21 mouse cellular contexts compared by ENCODE assay signal in genomic region chr13:23687907-23688306, GRCm38 (mm10). TPM values are rescaled to one million over a fixed set of nuclear protein-coding genes. Genes with fewer than 3 reads are reported as not detected.
DNase-seq lines count a peak whose midpoint lies in the region; ATAC-seq and TF ChIP-seq lines count a peak whose summit lies in the region.
"Had no signal": no experiment of that assay in that cellular context is flagged by ENCODE, and none has a peak within 500 bp of the region (broad histone marks: within the 10 kb centered on the region; RNA-seq: fewer than 3 reads in every experiment).

No protein-coding gene starts in this region.

- H3K4me3 ChIP-seq in kidney, embryonic 14.5 days (ENCODE audit: low read length): no peak overlapping the region
- no peak overlapping the region for H3K4me3 ChIP-seq in intestine, embryonic 15.5 days (replicated peaks)
- H3K4me3 ChIP-seq in intestine, postnatal 0 days (ENCODE audit: low read depth, low read length): peak overlapping the region; percentile 14; the same call in 1 of the 2 replicates
- 0 out of 2 replicates have a peak overlapping the region, but pooled peaks have one; percentile 2 for H3K4me3 ChIP-seq in liver, postnatal 0 days (ENCODE audit: low read depth, low read length)
- no peak overlapping the region for H3K4me3 ChIP-seq in hindbrain, embryonic 13.5 days
- H3K4me3 ChIP-seq: midbrain, embryonic 12.5 days; neural tube, embryonic 12.5 days had no signal

- no peak for TF ChIP-seq CTCF in intestine, postnatal 0 days (IDR thresholded peaks at IDR 0.05; ENCODE audit: low read depth)
- TF ChIP-seq CTCF in liver, postnatal 0 days (IDR thresholded peaks at IDR 0.05; ENCODE audit: low read depth): no peak

- H3K27me3 ChIP-seq in kidney, embryonic 14.5 days (ENCODE audit: control insufficient read depth, insufficient read depth, low read length): no peaks in the 10 kb centered on the region
- no peaks in the 10 kb centered on the region for H3K27me3 ChIP-seq in intestine, embryonic 15.5 days (replicated peaks)
- H3K27me3 ChIP-seq in intestine, postnatal 0 days (replicated peaks; ENCODE audit: control insufficient read depth, insufficient read depth, low read length): no peaks in the 10 kb centered on the region
- H3K27me3 ChIP-seq in liver, postnatal 0 days (ENCODE audit: insufficient read depth, low read length): no peaks in the 10 kb centered on the region
- no peaks in the 10 kb centered on the region for H3K27me3 ChIP-seq in hindbrain, embryonic 13.5 days
- H3K27me3 ChIP-seq: midbrain, embryonic 12.5 days; neural tube, embryonic 12.5 days had no signal

- H3K4me1 ChIP-seq in kidney, embryonic 14.5 days (ENCODE audit: control insufficient read depth, insufficient read depth, low read length): 0 out of 2 replicates have a peak, but pooled peaks cover 6% of the 10 kb centered on the region
- H3K4me1 ChIP-seq in intestine, embryonic 15.5 days (replicated peaks): peaks cover 4% of the 10 kb centered on the region; the same call in 1 of the 2 replicates
- H3K4me1 ChIP-seq in intestine, postnatal 0 days (replicated peaks; ENCODE audit: control insufficient read depth, insufficient read depth, low read length): 0 out of 2 replicates have a peak, but pooled peaks cover 3% of the 10 kb centered on the region
- H3K4me1 ChIP-seq in liver, postnatal 0 days (ENCODE audit: insufficient read depth): peaks cover 24% of the 10 kb centered on the region
- peaks cover 19% of the 10 kb centered on the region for H3K4me1 ChIP-seq in hindbrain, embryonic 13.5 days (replicated peaks)

- TF ChIP-seq EP300 in liver, postnatal 0 days (IDR thresholded peaks at IDR 0.05; ENCODE audit: low read depth): no peak

- H3K4me2 ChIP-seq in kidney, embryonic 14.5 days (replicated peaks; ENCODE audit: low read depth, low read length): no peak overlapping the region
- H3K4me2 ChIP-seq in intestine, embryonic 15.5 days (replicated peaks): peak overlapping the region; percentile 9; the same call in 1 of the 2 replicates
- H3K4me2 ChIP-seq in intestine, postnatal 0 days (replicated peaks; ENCODE audit: low read depth): peak overlapping the region; percentile 51
- H3K4me2 ChIP-seq in liver, postnatal 0 days (ENCODE audit: low read depth, low read length): peak overlapping the region; percentile 65
- no peak overlapping the region for H3K4me2 ChIP-seq in hindbrain, embryonic 13.5 days
- H3K4me2 ChIP-seq: heart, embryonic 11.5 days; midbrain, embryonic 12.5 days; neural tube, embryonic 12.5 days had no signal

- H3K27ac ChIP-seq in kidney, embryonic 14.5 days (ENCODE audit: low read depth, low read length): no peak overlapping the region
- H3K27ac ChIP-seq in intestine, embryonic 15.5 days: 0 out of 2 replicates have a peak overlapping the region, but pooled peaks have one; percentile 27
- peak overlapping the region; percentile 54 for H3K27ac ChIP-seq in intestine, postnatal 0 days (ENCODE audit: low read depth, low read length)
- peak overlapping the region; percentile 58; the same call in 1 of the 2 replicates for H3K27ac ChIP-seq in liver, postnatal 0 days (ENCODE audit: low read depth)
- H3K27ac ChIP-seq in hindbrain, embryonic 13.5 days: no peak overlapping the region
- H3K27ac ChIP-seq: midbrain, embryonic 12.5 days; neural tube, embryonic 12.5 days had no signal

- H3K36me3 ChIP-seq in kidney, embryonic 14.5 days (ENCODE audit: control insufficient read depth, insufficient read depth, low read length): peaks cover 4% of the 10 kb centered on the region; the same call in 1 of the 2 replicates
- no peaks in the 10 kb centered on the region for H3K36me3 ChIP-seq in intestine, embryonic 15.5 days
- H3K36me3 ChIP-seq in intestine, postnatal 0 days (ENCODE audit: control insufficient read depth, insufficient read depth): no peaks in the 10 kb centered on the region
- 0 out of 2 replicates have a peak, but pooled peaks cover 11% of the 10 kb centered on the region for H3K36me3 ChIP-seq in liver, postnatal 0 days (replicated peaks; ENCODE audit: insufficient read depth, low read length)
- H3K36me3 ChIP-seq in hindbrain, embryonic 13.5 days: no peaks in the 10 kb centered on the region
- H3K36me3 ChIP-seq: midbrain, embryonic 12.5 days; neural tube, embryonic 12.5 days had no signal

- no peaks in the 10 kb centered on the region for H3K9me3 ChIP-seq in kidney, embryonic 14.5 days (ENCODE audit: control insufficient read depth, low read length)
- no peaks in the 10 kb centered on the region for H3K9me3 ChIP-seq in intestine, embryonic 15.5 days
- H3K9me3 ChIP-seq in intestine, postnatal 0 days (ENCODE audit: control insufficient read depth): no peaks in the 10 kb centered on the region
- no peaks in the 10 kb centered on the region for H3K9me3 ChIP-seq in liver, postnatal 0 days (ENCODE audit: low read length)
- H3K9me3 ChIP-seq in hindbrain, embryonic 13.5 days: no peaks in the 10 kb centered on the region
- H3K9me3 ChIP-seq: midbrain, embryonic 12.5 days; neural tube, embryonic 12.5 days had no signal

- peak; percentile 68 for DNase-seq in kidney, adult 9 months
- no peak for DNase-seq in liver, postnatal 0 days
- no peak for DNase-seq in lung, postnatal 36 days
- DNase-seq: adrenal gland, postnatal 10 days; cerebellum, adult 9-11 months; forebrain, postnatal 0 days; heart, postnatal 10 days; kidney, postnatal 25 days; lung, adult 2 months; spleen, adult 18-20 months; thymus, postnatal 36 days had no signal

- 85% methylated on average over 7 of the region's 7 CpGs for WGBS in kidney, embryonic 14.5 days
- WGBS in intestine, embryonic 15.5 days: 78% methylated on average over 7 of the region's 7 CpGs
- WGBS in intestine, postnatal 0 days: 57% methylated on average over 7 of the region's 7 CpGs
- 71% methylated on average over 7 of the region's 7 CpGs for WGBS in liver, postnatal 0 days (ENCODE audit: insufficient replicate concordance)
- WGBS in hindbrain, embryonic 13.5 days: 93% methylated on average over 7 of the region's 7 CpGs

- ATAC-seq in kidney, embryonic 14.5 days (ENCODE audit: low FRiP score, low TSS enrichment): no peak
- no peak for ATAC-seq in intestine, embryonic 15.5 days
- ATAC-seq in intestine, postnatal 0 days: 0 out of 2 replicates have a peak, but pooled peaks have one; percentile 6
- ATAC-seq in liver, postnatal 0 days: no peak
- ATAC-seq in hindbrain, embryonic 13.5 days (ENCODE audit: low FRiP score): no peak
- ATAC-seq: forebrain, postnatal 0 days had no signal

- H3K9ac ChIP-seq in kidney, embryonic 14.5 days (ENCODE audit: low read depth, low read length): no peak overlapping the region
- H3K9ac ChIP-seq in intestine, embryonic 15.5 days: no peak overlapping the region
- no peak overlapping the region for H3K9ac ChIP-seq in intestine, postnatal 0 days (ENCODE audit: low read depth, low read length)
- no peak overlapping the region for H3K9ac ChIP-seq in liver, postnatal 0 days (replicated peaks)
- H3K9ac ChIP-seq in hindbrain, embryonic 13.5 days: no peak overlapping the region
- H3K9ac ChIP-seq: forebrain, postnatal 0 days; midbrain, embryonic 12.5 days; neural tube, embryonic 12.5 days had no signal

RNA-seq across cellular contexts. Expression of gene Hist1h2bc, which starts 3.9 kb away (rescaled TPM):
- polyA plus RNA-seq in kidney, embryonic 14.5 days (2014; fragmentation: Nextera tagmentation; extraction: Ambion mirVana): 54.0 and 60.2 TPM in 2 replicates
- polyA plus RNA-seq in intestine, embryonic 15.5 days (2015; fragmentation: Nextera tagmentation; extraction: Ambion mirVana): 79.3 and 89.9 TPM in 2 replicates
- polyA plus RNA-seq in intestine, postnatal 0 days (2015; fragmentation: Nextera tagmentation; extraction: Ambion mirVana): 211 and 224 TPM in 2 replicates
- polyA plus RNA-seq in liver, postnatal 0 days (2015; fragmentation: Nextera tagmentation; extraction: Ambion mirVana): 168 and 180 TPM in 2 replicates
- 17.8 and 23.1 TPM in 2 replicates for polyA plus RNA-seq in hindbrain, embryonic 13.5 days (2015; fragmentation: Nextera tagmentation; extraction: Ambion mirVana)

RNA-seq across cellular contexts. Expression of gene Hist1h2ac, which starts 4.2 kb away (rescaled TPM):
- polyA plus RNA-seq in kidney, embryonic 14.5 days (2014; fragmentation: Nextera tagmentation; extraction: Ambion mirVana): 1.3 and 1.9 TPM in 2 replicates
- 1.3 and 1.5 TPM in 2 replicates for polyA plus RNA-seq in intestine, embryonic 15.5 days (2015; fragmentation: Nextera tagmentation; extraction: Ambion mirVana)
- polyA plus RNA-seq in intestine, postnatal 0 days (2015; fragmentation: Nextera tagmentation; extraction: Ambion mirVana): 0.46 TPM in 2 replicates
- polyA plus RNA-seq in liver, postnatal 0 days (2015; fragmentation: Nextera tagmentation; extraction: Ambion mirVana): 0.86 and 0.88 TPM in 2 replicates
- polyA plus RNA-seq in hindbrain, embryonic 13.5 days (2015; fragmentation: Nextera tagmentation; extraction: Ambion mirVana): 0.38 and 0.54 TPM in 2 replicates

RNA-seq across cellular contexts. Expression of gene Hist1h1t, which starts 7.7 kb away (rescaled TPM):
- polyA plus RNA-seq in kidney, embryonic 14.5 days (2014; fragmentation: Nextera tagmentation; extraction: Ambion mirVana): not detected in 2 replicates
- polyA plus RNA-seq in intestine, embryonic 15.5 days (2015; fragmentation: Nextera tagmentation; extraction: Ambion mirVana): not detected in 2 replicates
- not detected in 2 replicates for polyA plus RNA-seq in intestine, postnatal 0 days (2015; fragmentation: Nextera tagmentation; extraction: Ambion mirVana)
- polyA plus RNA-seq in liver, postnatal 0 days (2015; fragmentation: Nextera tagmentation; extraction: Ambion mirVana): not detected in 2 replicates
- not detected in 2 replicates for polyA plus RNA-seq in hindbrain, embryonic 13.5 days (2015; fragmentation: Nextera tagmentation; extraction: Ambion mirVana)
- polyA plus RNA-seq: cortical plate, adult 2 months; embryonic facial prominence, embryonic 11.5 days; forebrain, postnatal 0 days; heart, embryonic 11.5 days; hindbrain, embryonic 11.5 days; lung, adult 2 months; midbrain, embryonic 12.5 days; neural tube, embryonic 12.5 days had no signal

RNA-seq across cellular contexts. Expression of gene Hist1h4c, which starts 10.3 kb away (rescaled TPM):
- polyA plus RNA-seq in kidney, embryonic 14.5 days (2014; fragmentation: Nextera tagmentation; extraction: Ambion mirVana): 9.0 and 15.0 TPM in 2 replicates
- 4.7 and 5.7 TPM in 2 replicates for polyA plus RNA-seq in intestine, embryonic 15.5 days (2015; fragmentation: Nextera tagmentation; extraction: Ambion mirVana)
- polyA plus RNA-seq in intestine, postnatal 0 days (2015; fragmentation: Nextera tagmentation; extraction: Ambion mirVana): 2.9 and 3.0 TPM in 2 replicates
- 6.2 and 6.5 TPM in 2 replicates for polyA plus RNA-seq in liver, postnatal 0 days (2015; fragmentation: Nextera tagmentation; extraction: Ambion mirVana)
- polyA plus RNA-seq in hindbrain, embryonic 13.5 days (2015; fragmentation: Nextera tagmentation; extraction: Ambion mirVana): 3.9 and 4.4 TPM in 2 replicates

RNA-seq across cellular contexts. Expression of gene Hfe, which starts 22.7 kb away (rescaled TPM):
- polyA plus RNA-seq in kidney, embryonic 14.5 days (2014; fragmentation: Nextera tagmentation; extraction: Ambion mirVana): 6.0 and 7.6 TPM in 2 replicates
- polyA plus RNA-seq in intestine, embryonic 15.5 days (2015; fragmentation: Nextera tagmentation; extraction: Ambion mirVana): 6.4 and 7.9 TPM in 2 replicates
- 12.5 TPM in 2 replicates for polyA plus RNA-seq in intestine, postnatal 0 days (2015; fragmentation: Nextera tagmentation; extraction: Ambion mirVana)
- polyA plus RNA-seq in liver, postnatal 0 days (2015; fragmentation: Nextera tagmentation; extraction: Ambion mirVana): 24.0 and 25.1 TPM in 2 replicates
- 5.4 and 5.6 TPM in 2 replicates for polyA plus RNA-seq in hindbrain, embryonic 13.5 days (2015; fragmentation: Nextera tagmentation; extraction: Ambion mirVana)

Comparison
In these comparisons a context has a peak if more than half of its experiments do, and no peak if none do; other contexts are left out.
1. H3K4me3 ChIP-seq: peak in intestine, postnatal 0 days (single experiment) and liver, postnatal 0 days (single experiment); none in kidney, embryonic 14.5 days (single experiment), intestine, embryonic 15.5 days (single experiment) and hindbrain, embryonic 13.5 days (single experiment).
2. H3K27ac ChIP-seq: peak in intestine, embryonic 15.5 days (single experiment), intestine, postnatal 0 days (single experiment) and liver, postnatal 0 days (single experiment); none in kidney, embryonic 14.5 days (single experiment) and hindbrain, embryonic 13.5 days (single experiment).
3. H3K4me2 ChIP-seq: peak in intestine, embryonic 15.5 days (single experiment), intestine, postnatal 0 days (single experiment) and liver, postnatal 0 days (single experiment); none in kidney, embryonic 14.5 days (single experiment) and hindbrain, embryonic 13.5 days (single experiment).